Mouse (Mus musculus): ENCODE measurements at regions not wholly inside any gene's neighbourhood (a gene's known extent, or its start where the extent isn't known, plus 50 kb on each side); places are given as distances from the start of the nearest gene placed in this dataset.

- no peak for TF ChIP-seq CTCF (IDR thresholded peaks at IDR 0.05)
- no peak for TF ChIP-seq EP300 (IDR thresholded peaks at IDR 0.05)
Observed at GRCm38 (mm10) chrX:23556271-23556670, 136.6 kb upstream of the Wdr44 start.
